Mouse (Mus musculus) G1E (cell line): ENCODE measurements around the gene Kremen1. TPM values are rescaled to one million over a fixed set of nuclear protein-coding genes. Genes with fewer than 3 reads are reported as not detected.

Source experiments
- ATAC-seq: 2 replicates; pipeline ENCODE4 v1.8.0; 2016; ENCODE audit warnings: mild to moderate bottlenecking; ENCODE audit not compliant: insufficient number of reproducible peaks, poor library complexity, low FRiP score, severe bottlenecking; ENCODE audit errors: extremely low read depth
- DNase-seq: peaks from one replicate; pipeline ENCODE4 v3.0.0; 2012; ENCODE audit warnings: low spot score
- H3K27me3 ChIP-seq: 2 replicates; pipeline ENCODE4 v1.6.1; 2012; ENCODE audit warnings: mild to moderate bottlenecking, low read length, inconsistent platforms; ENCODE audit not compliant: insufficient read depth
- H3K36me3 ChIP-seq: replicated peaks from 2 replicates; pipeline ENCODE3; 2012; ENCODE audit warnings: mild to moderate bottlenecking, inconsistent platforms
- H3K4me1 ChIP-seq: 2 replicates; pipeline ENCODE4 v1.6.1; 2012; ENCODE audit warnings: low read depth, low read length, inconsistent platforms, mixed read lengths; ENCODE audit not compliant: insufficient read depth
- H3K4me3 ChIP-seq: 2 replicates; pipeline ENCODE4 v1.5.1; 2012; ENCODE audit warnings: low read depth, mild to moderate bottlenecking, inconsistent platforms, low read length, moderate library complexity, mixed read lengths
- H3K9me3 ChIP-seq: replicated peaks from 2 replicates; pipeline ENCODE4 v1.6.1; 2012; ENCODE audit warnings: inconsistent platforms
- CTCF ChIP-seq: IDR thresholded peaks from 2 replicates; pipeline ENCODE4 v1.5.1; 2012; ENCODE audit warnings: low read depth, low read length, inconsistent platforms, mixed read lengths
- GATA1 ChIP-seq: IDR thresholded peaks from 2 replicates; pipeline ENCODE4 v1.6.1; 2012; ENCODE audit warnings: borderline replicate concordance, low read length, inconsistent platforms, mixed read lengths
- GATA2 ChIP-seq: IDR thresholded peaks from 2 replicates; pipeline ENCODE4 v1.6.1; 2012; ENCODE audit warnings: low read depth, low read length, inconsistent platforms, borderline replicate concordance
- POLR2AphosphoS5 ChIP-seq: IDR thresholded peaks from 2 replicates; pipeline ENCODE4 v1.6.1; 2012; ENCODE audit warnings: low read depth, low read length, inconsistent platforms; ENCODE audit not compliant: insufficient replicate concordance
- TAL1 ChIP-seq: conservative IDR thresholded peaks from 2 replicates; pipeline ENCODE4 v1.6.1; 2012; ENCODE audit warnings: low read depth, low read length, inconsistent platforms, mixed read lengths
- polyA plus RNA-seq: library from polyadenylated mRNA; stranded (reverse); fragments of >175 nt; gene quantifications from 2 replicates; pipeline ENCODE4 v1.2.3, GENCODE M21; 2012
- total RNA-seq, 2 experiments: library from RNA; stranded (forward) in 1 of 2; stranded (reverse) in 1 of 2; fragments of 200-1000 nt in 1 of 2; fragments of >200 nt in 1 of 2; fragmentation: Nextera tagmentation in 1 of 2; gene quantifications; 2 replicates each; pipeline ENCODE4 v1.2.3; 2014 to 2017

Gene Kremen1
- total and polyA plus RNA-seq, 3 experiments = 2.8 to 3.4 (median 3.0) TPM

- H3K9me3 ChIP-seq = no peaks in the 10 kb centered on the region
- peaks cover 6% of the 10 kb centered on the region; the same call in 1 of the 2 replicates for H3K27me3 ChIP-seq
- no peak for DNase-seq
- TF ChIP-seq POLR2AphosphoS5 = no peak
- TF ChIP-seq GATA2 = no peak
- no peak for TF ChIP-seq GATA1
- TF ChIP-seq TAL1 = no peak
- TF ChIP-seq CTCF = no peak
- no peak for ATAC-seq
- H3K36me3 ChIP-seq = no peaks in the 10 kb centered on the region
- no peaks in the 10 kb centered on the region for H3K4me1 ChIP-seq
- no peak overlapping the region for H3K4me3 ChIP-seq
These were observed 58.3 kb downstream of the Kremen1 start for GRCm38 (mm10) chr11:5203054-5203453.

GRCm38 (mm10) chr11:5201799-5202680 lies 59.3 kb downstream of the Kremen1 start:
- H3K27me3 ChIP-seq = peaks cover 9% of the 10 kb centered on the region; the same call in 1 of the 2 replicates
- no peak for TF ChIP-seq GATA2
- TF ChIP-seq GATA1 = no peak
- TF ChIP-seq POLR2AphosphoS5 = no peak
- TF ChIP-seq CTCF = no peak
- TF ChIP-seq TAL1 = no peak
- no peak for ATAC-seq
- no peaks in the 10 kb centered on the region for H3K36me3 ChIP-seq
- DNase-seq = no peak
- H3K4me3 ChIP-seq = no peak overlapping the region
- H3K4me1 ChIP-seq = no peaks in the 10 kb centered on the region
- no peaks in the 10 kb centered on the region for H3K9me3 ChIP-seq

GRCm38 (mm10) chr11:5199879-5200278 lies 61.5 kb downstream of the Kremen1 start:
- TF ChIP-seq GATA1 (no peak), POLR2AphosphoS5 (no peak), CTCF (no peak), TAL1 (no peak), GATA2 (no peak)
- Histone ChIP-seq H3K9me3 (no peaks in the 10 kb centered on the region), H3K27me3 (peaks cover 11% of the 10 kb centered on the region; the same call in 1 of the 2 replicates), H3K36me3 (no peaks in the 10 kb centered on the region), H3K4me1 (no peaks in the 10 kb centered on the region), H3K4me3 (no peak overlapping the region)
- no peak for DNase-seq
- no peak for ATAC-seq

- H3K4me3 ChIP-seq = no peak overlapping the region
- no peaks in the 10 kb centered on the region for H3K4me1 ChIP-seq
- no peaks in the 10 kb centered on the region for H3K9me3 ChIP-seq
- TF ChIP-seq GATA2 (no peak), GATA1 (no peak), CTCF (no peak), POLR2AphosphoS5 (no peak), TAL1 (no peak)
- DNase-seq = no peak
- H3K36me3 ChIP-seq = no peaks in the 10 kb centered on the region
- peaks cover 17% of the 10 kb centered on the region; the same call in 1 of the 2 replicates for H3K27me3 ChIP-seq
- ATAC-seq = no peak
These were observed 64.3 kb downstream of the Kremen1 start for GRCm38 (mm10) chr11:5197068-5197467.

- Histone ChIP-seq H3K36me3 (no peaks in the 10 kb centered on the region), H3K9me3 (no peaks in the 10 kb centered on the region), H3K27me3 (peaks cover 20% of the 10 kb centered on the region; the same call in 1 of the 2 replicates), H3K4me3 (no peak overlapping the region), H3K4me1 (no peaks in the 10 kb centered on the region)
- TF ChIP-seq GATA1 (no peak), CTCF (no peak)
- ATAC-seq (no peak), DNase-seq (no peak)
These were observed 64.8 kb downstream of the Kremen1 start for GRCm38 (mm10) chr11:5196583-5196982.

GRCm38 (mm10) chr11:5193576-5193881 lies 67.8 kb downstream of the Kremen1 start:
- Histone ChIP-seq H3K27me3 (peaks cover 28% of the 10 kb centered on the region), H3K9me3 (no peaks in the 10 kb centered on the region), H3K36me3 (no peaks in the 10 kb centered on the region), H3K4me1 (no peaks in the 10 kb centered on the region), H3K4me3 (no peak overlapping the region)
- TF ChIP-seq GATA1 (no peak), POLR2AphosphoS5 (no peak), TAL1 (no peak), GATA2 (no peak), CTCF (no peak)
- DNase-seq (no peak), ATAC-seq (no peak)
